Mouse (Mus musculus): ENCODE measurements around the gene Irs2.

Irs2 gene

GRCm38 (mm10) chr8:10957292-10957955 lies 50.8 kb downstream of the Irs2 start:
- in situ Hi-C loops (cut with MboI, MseI) = no loop called here

GRCm38 (mm10) chr8:10953346-10954053 lies 54.8 kb downstream of the Irs2 start:
- in situ Hi-C loops (cut with MboI, MseI) = no loop called here

- in situ Hi-C loops (cut with MboI, MseI) = no loop called here
Measured at GRCm38 (mm10) chr8:10952706-10953105, 55.6 kb downstream of the Irs2 start.

- in situ Hi-C loops (cut with MboI, MseI) = no loop called here
Measured at GRCm38 (mm10) chr8:10952235-10952634, 56.0 kb downstream of the Irs2 start.

GRCm38 (mm10) chr8:10951567-10951966 lies 56.7 kb downstream of the Irs2 start:
- in situ Hi-C loops (cut with MboI, MseI) = no loop called here

- in situ Hi-C loops (cut with MboI, MseI) = no loop called here
Measured at GRCm38 (mm10) chr8:10945939-10946740, 62.1 kb downstream of the Irs2 start.

- in situ Hi-C loops (cut with MboI, MseI) = no loop called here
Measured at GRCm38 (mm10) chr8:10945490-10945889, 62.8 kb downstream of the Irs2 start.

- in situ Hi-C loops (cut with MboI, MseI) = no loop called here
Measured at GRCm38 (mm10) chr8:10943314-10944060, 64.8 kb downstream of the Irs2 start.

- in situ Hi-C loops (cut with MboI, MseI) = no loop called here
Measured at GRCm38 (mm10) chr8:10939883-10940282, 68.4 kb downstream of the Irs2 start.

GRCm38 (mm10) chr8:10939210-10939782 lies 69.0 kb downstream of the Irs2 start:
- in situ Hi-C loops (cut with MboI, MseI) = no loop called here

- in situ Hi-C loops (cut with MboI, MseI) = no loop called here
Measured at GRCm38 (mm10) chr8:10938284-10938683, 70.0 kb downstream of the Irs2 start.

GRCm38 (mm10) chr8:10936646-10937045 lies 71.6 kb downstream of the Irs2 start:
- in situ Hi-C loops (cut with MboI, MseI) = no loop called here

GRCm38 (mm10) chr8:10935231-10935630 lies 73.0 kb downstream of the Irs2 start:
- in situ Hi-C loops (cut with MboI, MseI) = no loop called here

Measured in T-helper 2 cell (primary cell).